Mouse (Mus musculus) erythroblast, embryonic 14.5 days (primary cell): ENCODE data around the gene Ccdc73.

ENCODE experiments used
- GATA1 ChIP-seq: IDR thresholded peaks from 2 replicates; pipeline ENCODE4 v1.6.1; 2012; ENCODE audit warnings: low read length, inconsistent platforms, mixed read lengths
- TAL1 ChIP-seq: IDR thresholded peaks from 3 replicates; pipeline ENCODE4 v1.6.1; 2012; ENCODE audit warnings: low read length, inconsistent platforms, mixed read lengths

DNA sequence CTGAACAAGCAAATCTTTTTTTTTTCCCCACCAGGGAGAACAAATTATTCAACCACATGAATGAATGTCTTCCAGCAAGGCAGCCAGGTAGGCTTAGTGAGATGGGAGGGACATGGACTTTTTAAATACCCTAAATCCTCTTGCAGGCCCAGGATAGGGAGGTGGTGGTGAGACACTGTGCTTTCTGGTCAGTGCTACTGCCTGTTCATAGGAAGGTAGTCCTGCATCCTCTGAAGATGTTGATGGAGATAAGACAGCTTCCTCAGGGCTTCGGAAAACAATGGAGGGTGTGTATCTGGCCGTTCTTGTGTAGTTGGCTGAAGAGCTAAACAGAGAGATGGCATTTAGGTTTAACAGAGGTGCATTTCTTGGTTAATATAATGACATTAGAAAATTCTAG is 35.1 kb upstream of the Ccdc73 start:
- no peak for TF ChIP-seq GATA1
- no peak for TF ChIP-seq TAL1
